Mouse (Mus musculus) kidney, adult 2 months (tissue): ENCODE measurements at regions not wholly inside any gene's neighbourhood (a gene's known extent, or its start where the extent isn't known, plus 50 kb on each side); places are given as distances from the start of the nearest gene placed in this dataset.

Experiments used
- CTCF ChIP-seq: fragments of 200-500 bp; conservative IDR thresholded peaks from 2 replicates; pipeline ENCODE4 v1.5.1; 2011; ENCODE audit warnings: low read depth, mild to moderate bottlenecking, control low read depth, low read length, moderate library complexity, mixed read lengths; ENCODE audit not compliant: insufficient read depth, insufficient read length
- POLR2A ChIP-seq: fragments of 200-500 bp; IDR thresholded peaks from one replicate; pipeline ENCODE4 v1.6.1; 2011; ENCODE audit warnings: low read depth, low read length, control low read depth

DNA sequence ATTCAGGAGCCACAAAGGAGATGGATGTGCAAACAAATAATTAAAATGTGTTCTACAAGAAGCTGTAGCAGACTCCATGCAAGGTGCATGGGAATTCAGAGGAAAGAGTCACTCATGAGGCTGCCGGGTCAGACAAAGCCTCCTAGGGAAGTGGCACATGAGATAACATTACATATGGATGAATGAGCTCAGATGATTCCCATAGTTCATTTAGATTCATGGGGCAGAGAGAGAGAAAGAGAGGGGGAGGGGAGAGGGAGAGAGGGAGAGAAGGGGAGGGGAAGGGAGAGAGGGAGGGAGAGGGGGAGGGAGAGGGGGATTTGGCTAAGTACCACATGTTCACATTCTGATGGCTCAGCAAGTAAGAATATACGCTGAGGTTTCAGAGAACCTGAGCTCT, 52.6 kb upstream of the Lipc start:
- TF ChIP-seq POLR2A: no peak
- no peak for TF ChIP-seq CTCF
